Mouse (Mus musculus) CD4-positive, CD25-positive, alpha-beta regulatory T cell, adult 2 months (primary cell): Measurements from ENCODE around the gene Myo3b.

ENCODE experiments used
- DNase-seq: peaks from one replicate; pipeline ENCODE4 v3.0.0-alpha.2; 2012; ENCODE audit warnings: low read depth, low spot score

Myo3b gene

DNA sequence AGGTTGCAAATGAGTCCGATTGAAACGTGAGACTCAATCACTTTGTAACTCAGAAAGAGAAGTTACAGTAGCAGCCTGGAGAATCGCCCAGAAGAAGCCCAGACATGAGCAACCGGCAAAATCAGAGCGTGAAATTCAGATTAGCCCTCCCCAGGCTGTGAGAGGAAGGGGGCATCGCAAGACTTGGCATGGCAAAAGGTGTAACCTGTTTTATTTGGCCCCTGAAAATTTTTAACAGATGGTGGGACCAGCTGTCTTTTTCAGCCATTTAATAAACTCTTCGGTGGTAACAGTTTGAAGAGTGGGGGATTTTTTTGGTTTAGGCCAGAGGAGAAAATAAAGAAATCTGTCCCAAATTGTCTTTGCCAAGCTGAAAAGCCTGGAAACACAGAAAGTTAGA is 405.2 kb downstream of the Myo3b start:
- DNase-seq, result no peak

DNA sequence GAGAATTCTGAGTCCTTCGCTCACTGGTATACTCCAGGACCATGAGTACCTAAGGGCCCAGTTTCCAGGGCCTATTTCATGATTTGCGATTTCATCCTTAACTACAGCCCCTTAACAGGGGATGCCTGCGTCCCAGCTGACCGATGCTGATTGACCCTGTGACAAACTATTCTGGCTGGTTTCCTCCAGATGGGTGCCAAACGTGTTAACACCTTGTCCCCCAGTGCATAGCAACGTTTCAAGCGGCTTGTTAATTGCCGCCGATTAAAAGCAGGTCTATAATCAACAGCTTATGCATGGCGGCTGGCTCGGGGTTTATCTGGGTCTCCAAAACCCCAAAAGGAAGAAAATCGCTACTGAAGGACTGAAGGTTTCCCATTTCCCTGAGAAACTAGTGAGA is 417.3 kb downstream of the Myo3b start:
- DNase-seq, result no peak

DNA sequence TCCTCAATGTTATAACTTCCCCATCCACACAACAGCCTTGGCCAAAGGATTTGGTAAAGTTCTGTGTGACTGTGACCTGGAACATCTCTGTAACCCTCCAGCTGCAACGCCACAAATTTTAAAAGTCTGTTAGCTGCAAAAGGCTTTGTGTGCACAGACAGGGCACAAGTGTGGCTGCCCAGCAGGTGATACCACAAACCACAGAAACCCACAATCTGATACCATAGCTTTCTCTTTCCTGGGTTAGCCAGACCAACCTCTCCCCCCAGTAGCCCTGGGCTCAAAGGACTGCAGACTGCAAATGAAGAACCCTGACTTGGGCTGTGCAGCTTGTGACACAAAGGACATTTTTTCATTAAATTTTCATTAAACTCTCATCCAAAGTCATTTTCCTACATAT is 424.7 kb downstream of the Myo3b start:
- DNase-seq, result no peak

DNA sequence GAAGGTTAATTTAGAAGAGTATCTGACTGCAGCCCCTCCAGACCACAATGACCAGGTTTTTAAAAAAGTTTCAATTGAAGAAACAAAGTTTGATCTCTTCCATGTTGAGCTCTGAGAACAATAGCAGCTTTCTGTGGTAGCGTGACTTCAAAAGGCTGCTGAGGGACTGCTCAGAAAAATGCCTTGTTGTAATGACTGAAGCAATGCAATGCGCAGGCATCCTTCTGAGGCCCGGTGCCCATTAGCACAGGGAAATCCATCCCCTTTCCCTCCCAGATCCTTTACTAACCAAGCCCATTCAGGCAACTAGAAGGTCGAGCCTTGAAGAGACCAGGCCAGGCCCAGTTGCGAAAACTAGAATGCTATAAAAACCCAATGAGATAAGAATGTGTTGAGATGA is 432.2 kb downstream of the Myo3b start:
- no peak for DNase-seq

DNA sequence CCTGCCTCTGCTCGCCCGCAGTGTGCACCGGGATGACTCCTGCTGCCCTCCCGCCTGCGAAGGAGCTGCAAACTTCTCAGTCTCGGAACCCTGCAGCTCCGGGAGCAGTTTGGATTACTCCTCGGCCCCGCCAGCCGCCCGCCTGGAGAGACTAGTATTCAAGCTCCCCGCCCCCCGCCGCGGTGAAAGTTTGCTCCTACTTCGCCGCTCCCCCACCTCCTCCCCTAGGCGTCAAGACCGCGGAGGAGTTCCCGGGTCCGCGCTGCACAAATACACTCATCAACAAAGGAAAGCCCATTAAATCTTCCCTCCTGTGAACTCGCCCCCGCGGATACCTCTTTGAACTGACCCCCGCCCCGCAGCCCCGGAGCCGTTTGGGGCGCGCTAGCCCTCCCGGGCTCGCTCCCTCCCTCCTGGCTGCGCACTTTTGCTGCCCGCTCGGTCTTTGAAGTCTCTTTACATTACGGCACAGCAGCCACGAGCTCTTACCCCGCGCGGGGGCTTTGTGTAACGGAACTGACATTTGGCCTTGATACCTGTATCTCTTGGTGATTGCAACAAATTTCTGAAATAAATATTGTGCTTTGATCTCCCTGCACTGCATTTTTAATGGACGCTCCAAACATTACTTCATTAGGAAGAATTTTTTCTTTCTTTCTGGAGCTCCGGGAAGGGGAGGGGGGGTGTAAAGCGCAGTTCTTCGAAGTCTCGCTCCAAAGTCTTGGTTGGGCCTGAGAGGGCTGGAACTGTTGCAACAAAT is 433.1 kb downstream of the Myo3b start:
- peak; percentile 4 for DNase-seq
